Mouse (Mus musculus) megakaryocyte-erythroid progenitor cell, adult 5-6 weeks (primary cell): ENCODE results near the gene Prr22. TPM values are rescaled to one million over a fixed set of nuclear protein-coding genes. Genes with fewer than 3 reads are reported as not detected.
A peak's percentile ranks its signal among the peaks of the same experiment; 100 is the strongest.

ENCODE experiments used
- ATAC-seq: replicated peaks from 2 replicates; pipeline ENCODE4 v1.8.0; 2016; ENCODE audit warnings: mild to moderate bottlenecking, inconsistent platforms; ENCODE audit not compliant: severe bottlenecking, poor library complexity, low FRiP score, low TSS enrichment
- total RNA-seq, 2 experiments: library from RNA; stranded (forward) in 1 of 2; stranded (reverse) in 1 of 2; fragments of 200-1000, 215-1000 nt in 1 of 2; fragments of >200 nt in 1 of 2; fragmentation: Nextera tagmentation in 1 of 2; gene quantifications; 2 replicates each; pipeline ENCODE4 v1.2.3; 2014 to 2017

The Prr22 gene
- total RNA-seq, 2 experiments from 2014 or later = 1.3 to 5.4 TPM

DNA sequence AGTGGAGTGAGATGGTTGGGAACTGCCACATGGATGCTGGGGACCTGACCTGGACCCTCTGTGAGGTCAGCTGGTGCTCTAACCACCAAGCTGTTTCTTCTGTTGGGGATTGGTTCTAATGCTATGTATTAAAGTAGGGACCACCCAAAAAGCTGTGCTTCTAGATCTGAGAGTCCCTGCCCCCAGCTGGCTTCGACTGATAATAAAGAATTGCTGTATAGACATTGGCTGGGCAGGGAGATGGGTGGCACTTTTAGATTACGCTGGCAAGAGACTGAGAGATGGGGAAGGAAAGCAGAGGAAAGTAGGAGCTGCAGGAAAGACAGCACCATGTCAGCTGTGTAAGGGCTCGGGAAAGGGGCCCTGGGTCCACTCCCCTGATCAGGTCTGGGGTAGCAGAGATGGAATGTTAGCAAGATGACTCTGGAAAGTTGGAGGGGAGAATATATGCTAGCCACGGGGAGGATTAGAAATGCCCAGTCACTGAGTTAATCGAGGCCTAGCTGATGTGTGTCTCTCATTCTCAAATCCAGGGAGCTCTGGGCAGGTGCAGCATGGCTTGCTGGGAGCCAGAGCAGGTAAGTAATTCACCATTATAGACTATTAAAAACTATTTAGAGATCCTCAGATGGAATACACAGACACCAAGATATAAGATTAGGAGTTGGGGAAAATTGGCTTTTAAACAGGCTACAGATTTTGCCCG is 23.7 kb downstream of the Prr22 start:
- ATAC-seq = peak; percentile 82

DNA sequence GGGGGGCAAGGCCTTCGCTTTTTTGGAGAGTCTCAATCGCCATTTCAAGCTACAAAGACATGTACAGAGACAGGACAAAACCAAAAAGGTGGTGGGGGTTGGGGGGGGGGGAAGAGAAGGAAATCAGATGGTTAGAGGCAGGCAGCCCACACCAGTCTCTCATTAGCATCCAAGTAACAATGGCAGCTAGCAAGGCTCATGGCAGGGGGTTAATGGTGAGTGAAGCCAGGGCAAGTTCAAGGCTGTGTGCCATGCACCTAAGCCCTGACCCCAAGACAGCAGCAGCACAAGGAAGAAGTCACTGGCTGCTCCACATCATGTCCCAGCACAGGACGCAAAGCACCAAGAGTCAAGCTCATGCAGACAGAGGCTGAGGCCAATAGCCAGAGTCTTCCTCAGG is 29.2 kb downstream of the Prr22 start:
- no peak for ATAC-seq

DNA sequence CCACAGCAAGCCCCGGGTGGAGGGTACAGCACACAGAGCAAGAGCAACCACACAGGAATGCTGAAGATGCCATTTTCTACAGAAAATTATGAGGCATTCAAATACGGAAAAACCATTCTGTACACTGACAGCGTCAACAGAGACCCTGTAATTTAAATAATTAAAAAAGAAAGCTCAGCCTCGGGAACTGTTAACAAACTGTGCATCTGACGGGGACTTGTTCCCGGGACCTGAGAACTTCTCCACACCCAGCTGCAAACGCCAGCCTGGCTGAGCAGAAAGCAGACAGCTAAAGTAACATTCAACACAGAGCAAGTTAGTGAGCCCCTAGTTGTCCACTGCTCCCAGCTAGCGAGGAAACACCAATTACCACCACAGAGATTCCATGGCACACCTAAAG is 32.0 kb downstream of the Prr22 start:
- ATAC-seq = no peak

DNA sequence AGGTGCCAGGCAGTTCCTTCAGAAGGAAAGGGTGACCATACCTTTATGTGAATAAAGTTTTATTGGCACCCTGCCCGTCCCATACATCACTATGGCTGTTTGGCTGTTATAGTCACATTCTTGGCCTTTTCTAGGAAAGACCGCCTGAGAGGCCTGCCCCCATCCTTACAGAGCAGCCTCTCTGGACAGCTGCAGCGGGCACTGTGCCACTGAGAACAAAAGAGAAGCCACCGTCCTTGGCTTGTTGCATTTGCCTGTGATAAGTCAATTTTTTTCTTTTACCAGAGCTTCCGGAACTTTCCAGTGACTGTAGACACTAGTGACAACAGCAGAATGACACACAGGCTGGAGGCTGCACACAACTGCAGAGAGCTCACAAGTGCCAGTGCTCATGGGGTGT is 34.9 kb downstream of the Prr22 start:
- no peak for ATAC-seq

DNA sequence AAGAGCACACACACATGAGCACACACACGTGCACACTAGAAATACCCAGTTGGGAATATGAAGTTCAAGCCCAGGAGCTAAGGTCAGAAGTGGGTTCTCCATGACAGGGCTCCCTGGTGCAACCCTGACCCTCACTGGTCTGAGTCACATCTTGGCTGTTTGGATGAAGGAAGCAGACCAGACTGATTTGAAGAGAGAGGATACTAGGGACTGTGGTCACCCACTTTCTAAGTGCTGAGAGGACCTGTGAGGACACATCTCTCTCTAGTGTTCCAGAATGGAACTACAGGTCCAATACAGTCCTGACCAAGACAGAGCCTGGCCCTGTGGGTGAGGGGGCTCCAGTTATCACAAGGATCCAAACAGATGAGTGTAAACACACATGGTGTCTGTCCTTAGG is 35.7 kb downstream of the Prr22 start:
- ATAC-seq = no peak

DNA sequence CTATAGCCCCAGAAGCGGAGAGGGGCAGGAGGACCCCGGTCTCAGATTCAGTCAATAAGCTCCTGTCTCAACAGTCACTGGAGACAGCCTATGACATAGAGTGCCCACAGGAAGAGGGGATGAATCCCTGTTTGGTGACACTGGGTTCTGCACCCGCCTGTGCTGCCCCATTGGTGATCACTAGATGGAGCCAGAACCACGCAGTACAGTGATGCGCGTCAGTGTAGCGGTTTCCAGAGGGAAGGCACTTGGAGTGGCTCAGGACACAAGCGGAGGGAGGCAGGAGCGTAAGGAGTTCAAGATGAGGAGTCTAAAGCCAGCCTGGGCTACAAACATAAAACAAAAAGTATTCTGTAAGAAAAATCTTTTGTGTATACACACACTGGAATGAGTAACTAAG is 38.5 kb downstream of the Prr22 start:
- peak; percentile 65 for ATAC-seq

DNA sequence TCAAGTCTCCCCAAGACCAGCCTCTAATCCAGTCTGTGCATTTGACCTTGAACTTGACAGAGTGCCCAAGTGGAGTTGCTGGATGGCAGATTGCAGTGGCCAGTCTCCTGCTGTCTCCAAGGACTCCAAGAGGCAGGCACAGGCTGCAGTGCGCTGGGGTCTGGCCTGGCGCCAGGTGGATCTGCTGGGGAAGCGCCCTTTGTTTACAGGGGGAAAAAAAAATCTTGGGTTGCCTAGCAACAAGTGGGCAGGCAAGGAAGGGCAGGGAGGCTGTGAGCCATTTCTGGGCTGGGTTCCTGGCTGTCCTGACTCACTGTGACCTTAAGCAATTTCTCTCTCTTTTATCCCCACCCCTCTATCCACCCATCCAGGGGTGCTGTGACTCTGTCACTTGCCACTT is 40.2 kb downstream of the Prr22 start:
- ATAC-seq = peak; percentile 53

DNA sequence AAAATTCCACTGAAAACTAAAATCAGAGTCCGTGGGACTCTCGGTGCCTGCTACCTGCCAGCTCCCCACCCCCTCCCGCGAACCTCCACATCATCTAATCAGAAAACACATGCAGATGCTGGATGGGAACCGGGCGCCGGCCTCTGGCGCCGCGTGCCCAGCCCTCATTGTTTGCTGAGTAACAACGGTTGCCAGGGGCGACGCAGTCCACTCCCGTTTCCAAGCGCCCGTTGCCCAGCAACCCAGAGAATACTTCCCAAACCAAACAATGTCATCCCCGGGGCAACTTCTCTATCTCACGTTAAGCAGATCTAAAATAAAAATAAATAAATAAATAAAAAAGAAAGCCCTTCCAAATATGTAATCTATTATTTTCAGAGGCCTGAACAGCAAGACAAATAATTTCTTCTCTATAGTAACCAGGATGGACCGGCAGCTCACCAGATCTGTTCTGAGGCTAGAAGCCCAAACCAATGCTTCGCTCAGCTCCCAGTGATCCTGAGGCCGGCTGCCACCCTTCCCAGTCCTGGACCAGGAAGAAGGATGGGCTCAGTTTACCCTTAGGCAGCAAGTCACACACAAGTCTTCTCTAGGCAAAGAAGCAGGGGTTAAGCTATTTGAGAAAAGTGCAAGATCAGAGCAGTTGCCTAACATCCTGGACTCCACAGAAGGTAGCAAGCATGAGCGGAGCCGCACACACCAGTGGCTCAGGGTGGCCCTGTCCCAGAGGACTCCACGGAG is 44.4 kb downstream of the Prr22 start:
- ATAC-seq = peak; percentile 58

DNA sequence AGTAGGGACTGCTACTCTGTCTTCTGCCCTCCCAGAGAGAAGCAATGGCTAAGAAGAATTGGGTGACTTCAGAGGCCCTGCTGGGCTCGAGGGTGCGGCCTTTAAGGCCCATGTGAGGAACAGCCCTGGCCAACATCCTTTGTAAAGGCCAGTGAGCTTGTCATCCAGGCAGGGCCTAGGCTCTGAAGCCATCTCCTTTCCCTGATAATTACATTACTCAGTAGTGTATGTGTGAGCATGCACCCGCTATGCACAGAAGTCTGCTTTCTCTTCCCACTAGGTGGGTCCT is 45.0 kb downstream of the Prr22 start:
- ATAC-seq = no peak

DNA sequence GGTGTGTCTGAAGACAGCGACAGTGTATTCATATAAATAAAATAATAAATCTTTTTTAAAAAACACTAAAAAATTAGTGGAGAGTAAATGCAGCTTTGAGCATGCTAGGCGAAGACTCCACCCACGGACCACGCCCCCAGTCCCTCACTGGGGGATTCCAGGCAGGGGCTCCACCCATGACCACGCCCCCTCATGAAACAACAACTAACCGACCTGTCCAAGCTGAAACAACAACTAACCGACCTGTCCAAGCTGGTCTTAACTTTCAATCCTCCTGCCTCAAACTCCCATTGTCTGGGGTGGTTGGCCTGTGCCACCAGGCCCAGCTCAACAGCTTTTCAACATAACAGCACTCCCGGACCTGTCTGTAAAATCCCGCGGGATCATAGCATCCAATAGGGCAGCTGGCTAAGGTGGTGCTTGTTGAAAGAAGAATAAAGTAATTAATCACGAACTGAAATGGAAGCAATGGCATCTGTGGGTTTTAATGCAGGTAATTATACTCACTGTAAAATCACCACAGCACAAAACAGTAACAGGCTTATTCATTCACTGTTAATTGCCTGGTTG is 48.1 kb downstream of the Prr22 start:
- ATAC-seq = peak; percentile 48; the same call in 1 of the 2 replicates

DNA sequence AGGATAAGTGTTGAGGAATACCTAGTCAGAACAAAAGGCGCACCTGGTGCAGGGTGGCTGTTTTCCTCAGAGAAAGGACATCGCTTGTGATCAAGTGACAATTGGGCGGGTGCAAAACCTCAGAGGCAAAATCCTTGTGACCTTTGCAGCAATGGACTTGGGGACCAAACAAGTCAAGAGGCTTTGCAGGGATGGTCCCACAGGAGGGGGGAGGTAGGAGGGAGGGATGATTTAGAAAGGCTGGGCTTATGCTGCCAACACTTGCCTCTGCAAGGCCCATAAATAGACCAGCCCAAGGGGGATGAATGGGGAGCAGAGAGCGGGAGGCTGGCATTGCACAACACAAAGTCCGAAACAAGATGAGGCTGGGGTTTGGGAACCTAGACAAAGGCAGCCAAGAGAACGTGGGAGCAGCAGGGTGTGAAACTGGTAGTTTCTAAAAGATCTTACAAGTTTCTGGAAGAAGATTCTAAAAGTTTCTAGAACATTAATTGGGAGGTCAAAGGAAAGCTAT is 49.0 kb downstream of the Prr22 start:
- ATAC-seq = no peak

DNA sequence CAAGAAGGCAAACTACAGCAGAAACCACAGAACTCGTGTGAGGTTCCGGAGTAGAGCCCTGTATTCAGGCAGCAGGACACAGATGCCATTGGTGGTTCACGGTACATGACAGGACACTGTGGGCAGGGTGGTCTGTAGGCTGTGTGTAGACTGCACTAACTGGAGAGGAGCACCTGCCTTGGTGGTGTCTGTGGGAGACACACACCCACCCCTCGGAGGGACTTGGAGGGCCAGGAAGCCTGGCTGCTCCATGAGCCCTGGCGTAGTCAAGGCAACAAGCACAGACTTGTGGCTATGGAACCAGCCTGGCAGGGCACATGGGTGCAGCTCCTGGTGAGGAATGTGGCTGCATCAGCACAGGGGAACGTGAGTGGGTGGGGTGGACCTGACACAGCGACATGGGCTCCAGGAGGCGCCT is 49.7 kb downstream of the Prr22 start:
- peak; percentile 52; the same call in 1 of the 2 replicates for ATAC-seq

Other genes with a start within 250 kb of the Prr22 start
- 2.8 TPM in 1 of 2 replicates, not detected in the other for gene Gm20219, start 215.9 kb upstream of the Prr22 start, total RNA-seq (2014; fragmentation: Nextera tagmentation)
- gene Gm20219, start 215.9 kb upstream of the Prr22 start, total RNA-seq (2017) = not detected in 2 replicates
- gene Safb2, start 185.7 kb upstream of the Prr22 start, total RNA-seq (2014; fragmentation: Nextera tagmentation) = 158 and 166 TPM in 2 replicates
- gene Safb2, start 185.7 kb upstream of the Prr22 start, total RNA-seq (2017) = 108 and 115 TPM in 2 replicates
- gene Safb, start 185.4 kb upstream of the Prr22 start, total RNA-seq (2014; fragmentation: Nextera tagmentation) = 122 and 171 TPM in 2 replicates
- gene Safb, start 185.4 kb upstream of the Prr22 start, total RNA-seq (2017) = 92.4 and 103 TPM in 2 replicates
- gene 2410015M20Rik, start 160.5 kb upstream of the Prr22 start, total RNA-seq (2014; fragmentation: Nextera tagmentation) = 126 and 171 TPM in 2 replicates
- 82.9 and 126 TPM in 2 replicates for gene 2410015M20Rik, start 160.5 kb upstream of the Prr22 start, total RNA-seq (2017)
- 2,912 and 4,512 TPM in 2 replicates for gene Rpl36, start 156.8 kb upstream of the Prr22 start, total RNA-seq (2014; fragmentation: Nextera tagmentation)
- 2,001 and 2,083 TPM in 2 replicates for gene Rpl36, start 156.8 kb upstream of the Prr22 start, total RNA-seq (2017)
- 59.8 and 63.2 TPM in 2 replicates for gene Lonp1, start 143.4 kb upstream of the Prr22 start, total RNA-seq (2014; fragmentation: Nextera tagmentation)
- gene Lonp1, start 143.4 kb upstream of the Prr22 start, total RNA-seq (2017) = 76.5 and 108 TPM in 2 replicates
- gene Catsperd, start 142.1 kb upstream of the Prr22 start, total RNA-seq (2014; fragmentation: Nextera tagmentation) = not detected in 2 replicates
- 0.38 TPM in 1 of 2 replicates, not detected in the other for gene Catsperd, start 142.1 kb upstream of the Prr22 start, total RNA-seq (2017)
- 81.7 and 94.5 TPM in 2 replicates for gene Ranbp3, start 97.0 kb upstream of the Prr22 start, total RNA-seq (2014; fragmentation: Nextera tagmentation)
- 50.6 and 58.1 TPM in 2 replicates for gene Ranbp3, start 97.0 kb upstream of the Prr22 start, total RNA-seq (2017)
- gene Ndufa11, start 52.5 kb upstream of the Prr22 start, total RNA-seq (2014; fragmentation: Nextera tagmentation) = 181 and 226 TPM in 2 replicates
- gene Ndufa11, start 52.5 kb upstream of the Prr22 start, total RNA-seq (2017) = 75.6 and 167 TPM in 2 replicates
- 4.5 and 5.5 TPM in 2 replicates for gene Vmac, start 52.2 kb upstream of the Prr22 start, total RNA-seq (2014; fragmentation: Nextera tagmentation)
- 4.1 and 7.6 TPM in 2 replicates for gene Vmac, start 52.2 kb upstream of the Prr22 start, total RNA-seq (2017)
- not detected in 2 replicates for gene Nrtn, start 12.7 kb upstream of the Prr22 start, total RNA-seq (2014; fragmentation: Nextera tagmentation)
- gene Nrtn, start 12.7 kb upstream of the Prr22 start, total RNA-seq (2017) = not detected in 2 replicates
- 21.6 and 28.6 TPM in 2 replicates for gene Dus3l, start 5.5 kb upstream of the Prr22 start, total RNA-seq (2014; fragmentation: Nextera tagmentation)
- 13.9 and 17.9 TPM in 2 replicates for gene Dus3l, start 5.5 kb upstream of the Prr22 start, total RNA-seq (2017)
- 23.0 and 29.3 TPM in 2 replicates for gene Rfx2, start 60.8 kb downstream of the Prr22 start, total RNA-seq (2014; fragmentation: Nextera tagmentation)
- gene Rfx2, start 60.8 kb downstream of the Prr22 start, total RNA-seq (2017) = 4.7 and 10.5 TPM in 2 replicates
- gene Acsbg2, start 104.2 kb downstream of the Prr22 start, total RNA-seq (2014; fragmentation: Nextera tagmentation) = not detected in 2 replicates
- gene Acsbg2, start 104.2 kb downstream of the Prr22 start, total RNA-seq (2017) = not detected in 2 replicates
- gene 1700061G19Rik, start 105.2 kb downstream of the Prr22 start, total RNA-seq (2014; fragmentation: Nextera tagmentation) = not detected in 2 replicates
- not detected in 2 replicates for gene 1700061G19Rik, start 105.2 kb downstream of the Prr22 start, total RNA-seq (2017)
- gene Mllt1, start 165.2 kb downstream of the Prr22 start, total RNA-seq (2014; fragmentation: Nextera tagmentation) = 24.1 and 33.2 TPM in 2 replicates
- gene Mllt1, start 165.2 kb downstream of the Prr22 start, total RNA-seq (2017) = 12.2 and 17.3 TPM in 2 replicates
- gene Acer1, start 211.9 kb downstream of the Prr22 start, total RNA-seq (2014; fragmentation: Nextera tagmentation) = not detected in 2 replicates
- not detected in 2 replicates for gene Acer1, start 211.9 kb downstream of the Prr22 start, total RNA-seq (2017)
- 89.2 and 116 TPM in 2 replicates for gene Clpp, start 220.1 kb downstream of the Prr22 start, total RNA-seq (2014; fragmentation: Nextera tagmentation)
- gene Clpp, start 220.1 kb downstream of the Prr22 start, total RNA-seq (2017) = 83.2 and 135 TPM in 2 replicates
- gene Alkbh7, start 227.1 kb downstream of the Prr22 start, total RNA-seq (2014; fragmentation: Nextera tagmentation) = 25.2 and 26.4 TPM in 2 replicates
- 19.1 and 25.8 TPM in 2 replicates for gene Alkbh7, start 227.1 kb downstream of the Prr22 start, total RNA-seq (2017)
- not detected in 2 replicates for gene Pspn, start 229.8 kb downstream of the Prr22 start, total RNA-seq (2014; fragmentation: Nextera tagmentation)
- gene Pspn, start 229.8 kb downstream of the Prr22 start, total RNA-seq (2017) = 4.6 TPM in 1 of 2 replicates, not detected in the other
- 112 and 139 TPM in 2 replicates for gene Gtf2f1, start 241.0 kb downstream of the Prr22 start, total RNA-seq (2014; fragmentation: Nextera tagmentation)
- gene Gtf2f1, start 241.0 kb downstream of the Prr22 start, total RNA-seq (2017) = 214 and 264 TPM in 2 replicates
- gene Gm17949, start 241.2 kb downstream of the Prr22 start, total RNA-seq (2014; fragmentation: Nextera tagmentation) = not detected in 2 replicates
- not detected in 2 replicates for gene Gm17949, start 241.2 kb downstream of the Prr22 start, total RNA-seq (2017)